Mouse (Mus musculus) layer of hippocampus, adult 8-10 months (tissue): ENCODE data around the gene Kank4. TPM values are rescaled to one million over a fixed set of nuclear protein-coding genes. Genes with fewer than 3 reads are reported as not detected.
"Not testable (repeated sequence)": the region's sequence is repeated elsewhere in the genome, so short reads cannot be mapped to it uniquely, and the experiment has no call there.

Experiments used
- DNase-seq, 2 experiments: peaks; one replicate each; pipeline ENCODE4 v3.0.0; 2022; ENCODE audit warnings: low spot score in 2 of 2
- total RNA-seq, 4 experiments: library from RNA; stranded (reverse); gene quantifications; 2 replicates each; pipeline ENCODE4 v1.2.4; 2022

Gene Kank4
- 1 to 10 TPM; 2.8 to 5.7 (median 3.1) TPM for total RNA-seq

GRCm38 (mm10) chr4:98817184-98817911 lies at the start of gene Kank4:
TSS of gene Kank4 (minus strand) at chr4:98817537.
- DNase-seq, result no peak

- DNase-seq, result peak in 1 of 2 experiments; percentile 36
These were observed 48.3 kb upstream of the Kank4 start for GRCm38 (mm10) chr4:98865386-98866237.

- no peak for DNase-seq
These were observed 47.2 kb upstream of the Kank4 start for GRCm38 (mm10) chr4:98864546-98864945.

GRCm38 (mm10) chr4:98864094-98864493 lies 46.8 kb upstream of the Kank4 start:
- DNase-seq, result no peak

GRCm38 (mm10) chr4:98863451-98863850 lies 46.1 kb upstream of the Kank4 start:
- DNase-seq, result no peak

GRCm38 (mm10) chr4:98858151-98858855 lies 41.0 kb upstream of the Kank4 start:
- no peak for DNase-seq

- no peak for DNase-seq
These were observed 39.8 kb upstream of the Kank4 start for GRCm38 (mm10) chr4:98857037-98857648.

- no peak for DNase-seq
These were observed 36.6 kb upstream of the Kank4 start for GRCm38 (mm10) chr4:98853926-98854325.

- not testable (repeated sequence) for DNase-seq
These were observed 33.1 kb upstream of the Kank4 start for GRCm38 (mm10) chr4:98850485-98850884.

- no peak for DNase-seq
These were observed 30.0 kb upstream of the Kank4 start for GRCm38 (mm10) chr4:98847120-98847885.

- no peak for DNase-seq
These were observed 29.1 kb upstream of the Kank4 start for GRCm38 (mm10) chr4:98846396-98846795.

GRCm38 (mm10) chr4:98845687-98846125 lies 28.4 kb upstream of the Kank4 start:
- DNase-seq, result no peak

GRCm38 (mm10) chr4:98845201-98845600 lies 27.9 kb upstream of the Kank4 start:
- no peak for DNase-seq

- no peak for DNase-seq
These were observed 26.7 kb upstream of the Kank4 start for GRCm38 (mm10) chr4:98843906-98844597.

GRCm38 (mm10) chr4:98841251-98841650 lies 23.9 kb upstream of the Kank4 start:
- not testable (repeated sequence) for DNase-seq

- no peak for DNase-seq
These were observed 23.2 kb upstream of the Kank4 start for GRCm38 (mm10) chr4:98840526-98840925.

GRCm38 (mm10) chr4:98838913-98839312 lies 21.6 kb upstream of the Kank4 start:
- no peak for DNase-seq

- no peak for DNase-seq
These were observed 20.6 kb upstream of the Kank4 start for GRCm38 (mm10) chr4:98837715-98838505.

- no peak for DNase-seq
These were observed 19.2 kb upstream of the Kank4 start for GRCm38 (mm10) chr4:98836519-98836918.
